Mouse (Mus musculus) embryonic facial prominence, embryonic 12.5 days (tissue): Measurements from ENCODE around the gene Slc22a3. TPM values are rescaled to one million over a fixed set of nuclear protein-coding genes. Genes with fewer than 3 reads are reported as not detected.

Experiments used
- ATAC-seq: fragments of 200-750 bp; cut with Nextera tagmentation; 2 replicates; pipeline ENCODE4 v1.8.0; 2017; ENCODE audit not compliant: insufficient number of reproducible peaks, insufficient read depth, low FRiP score, low TSS enrichment
- H3K27ac ChIP-seq: fragments of 300-500 bp; sonication (generic); 2 replicates; pipeline ENCODE4 v1.5.1; 2016; ENCODE audit warnings: mild to moderate bottlenecking
- H3K27me3 ChIP-seq: fragments of 300-500 bp; sonication (generic); 2 replicates; pipeline ENCODE4 v1.6.1; 2016; ENCODE audit warnings: mild to moderate bottlenecking, moderate library complexity
- H3K36me3 ChIP-seq: fragments of 300-500 bp; sonication (generic); 2 replicates; pipeline ENCODE4 v1.6.1; 2016; ENCODE audit warnings: mild to moderate bottlenecking
- H3K4me1 ChIP-seq: fragments of 300-500 bp; sonication (generic); 2 replicates; pipeline ENCODE4 v1.6.1; 2016
- H3K4me2 ChIP-seq: fragments of 300-500 bp; sonication (generic); replicated peaks from 2 replicates; pipeline ENCODE4 v1.6.1; 2016; ENCODE audit warnings: mild to moderate bottlenecking, moderate library complexity
- H3K4me3 ChIP-seq: fragments of 300-500 bp; sonication (generic); 2 replicates; pipeline ENCODE4 v1.5.1; 2016; ENCODE audit warnings: mild to moderate bottlenecking
- H3K9ac ChIP-seq: fragments of 300-500 bp; sonication (generic); 2 replicates; pipeline ENCODE4 v1.6.1; 2016; ENCODE audit warnings: mild to moderate bottlenecking, moderate library complexity
- H3K9me3 ChIP-seq: fragments of 300-500 bp; sonication (generic); 2 replicates; pipeline ENCODE4 v1.6.1; 2016; ENCODE audit warnings: mild to moderate bottlenecking, moderate library complexity
- WGBS: fragments of 180-500 bp; shearing (Covaris S2); methylation state at CpG from one replicate; pipeline ENCODE4 v1.1.7; 2016; 5-methylcytosine and 5-hydroxymethylcytosine counted together
- polyA plus RNA-seq: library from polyadenylated mRNA; unstranded; fragments of >200 nt; fragmentation: Nextera tagmentation; extraction: Ambion mirVana; gene quantifications from 2 replicates; pipeline ENCODE4 v1.2.1, GENCODE M21; 2016

Slc22a3 gene
- polyA plus RNA-seq, 1 experiment from 2014 or later, result 0.26 TPM

- H3K4me3 ChIP-seq, result no peak overlapping the region
- 66% methylated on average over 16 of the region's 16 CpGs for WGBS
- H3K9ac ChIP-seq, result no peak overlapping the region
- no peaks in the 10 kb centered on the region; the same call in 1 of the 2 replicates for H3K27me3 ChIP-seq
- no peaks in the 10 kb centered on the region for H3K36me3 ChIP-seq
- ATAC-seq, result no peak
- no peaks in the 10 kb centered on the region for H3K9me3 ChIP-seq
- no peak overlapping the region for H3K27ac ChIP-seq
- H3K4me1 ChIP-seq, result peaks cover 7% of the 10 kb centered on the region
- no peak overlapping the region for H3K4me2 ChIP-seq
Measured at GRCm38 (mm10) chr17:12420886-12421574, 86.5 kb downstream of the Slc22a3 start.

GRCm38 (mm10) chr17:12419491-12420079 lies 87.9 kb downstream of the Slc22a3 start:
- H3K9ac ChIP-seq, result no peak overlapping the region
- no peak overlapping the region for H3K27ac ChIP-seq
- no peak overlapping the region for H3K4me2 ChIP-seq
- no peak for ATAC-seq
- 70% methylated on average over 19 of the region's 19 CpGs for WGBS
- no peaks in the 10 kb centered on the region for H3K9me3 ChIP-seq
- no peak overlapping the region for H3K4me3 ChIP-seq
- H3K36me3 ChIP-seq, result no peaks in the 10 kb centered on the region
- no peaks in the 10 kb centered on the region for H3K27me3 ChIP-seq
- H3K4me1 ChIP-seq, result peaks cover 20% of the 10 kb centered on the region

GRCm38 (mm10) chr17:12416250-12416895 lies 91.1 kb downstream of the Slc22a3 start:
- no peak overlapping the region for H3K9ac ChIP-seq
- no peak overlapping the region for H3K4me3 ChIP-seq
- no peak overlapping the region for H3K27ac ChIP-seq
- H3K9me3 ChIP-seq, result no peaks in the 10 kb centered on the region
- 40% methylated on average over 6 of the region's 6 CpGs for WGBS
- H3K27me3 ChIP-seq, result no peaks in the 10 kb centered on the region
- 0 out of 2 replicates have a peak, but pooled peaks have one; percentile 17 for ATAC-seq
- peaks cover 35% of the 10 kb centered on the region for H3K4me1 ChIP-seq
- H3K4me2 ChIP-seq, result no peak overlapping the region
- no peaks in the 10 kb centered on the region for H3K36me3 ChIP-seq

GRCm38 (mm10) chr17:12415741-12416140 lies 91.8 kb downstream of the Slc22a3 start:
- Histone ChIP-seq H3K36me3 (no peaks in the 10 kb centered on the region), H3K9me3 (no peaks in the 10 kb centered on the region), H3K4me1 (peaks cover 35% of the 10 kb centered on the region), H3K9ac (no peak overlapping the region), H3K27ac (peak overlapping the region; percentile 64; the same call in 1 of the 2 replicates), H3K4me3 (no peak overlapping the region), H3K27me3 (no peaks in the 10 kb centered on the region), H3K4me2 (no peak overlapping the region)
- 59% methylated on average over 5 of the region's 5 CpGs for WGBS
- no peak for ATAC-seq

GRCm38 (mm10) chr17:12415031-12415735 lies 92.3 kb downstream of the Slc22a3 start:
- Histone ChIP-seq H3K4me3 (no peak overlapping the region), H3K36me3 (no peaks in the 10 kb centered on the region), H3K9ac (no peak overlapping the region), H3K4me2 (no peak overlapping the region), H3K27me3 (no peaks in the 10 kb centered on the region), H3K27ac (peak overlapping the region; percentile 64; the same call in 1 of the 2 replicates), H3K4me1 (peaks cover 35% of the 10 kb centered on the region), H3K9me3 (no peaks in the 10 kb centered on the region)
- peak; percentile 55; the same call in 1 of the 2 replicates for ATAC-seq
- 30% methylated on average over 15 of the region's 15 CpGs for WGBS

GRCm38 (mm10) chr17:12412891-12413237 lies 94.6 kb downstream of the Slc22a3 start:
- Histone ChIP-seq H3K9me3 (no peaks in the 10 kb centered on the region), H3K4me3 (no peak overlapping the region), H3K36me3 (no peaks in the 10 kb centered on the region), H3K4me1 (peaks cover 30% of the 10 kb centered on the region), H3K4me2 (no peak overlapping the region), H3K9ac (no peak overlapping the region), H3K27me3 (no peaks in the 10 kb centered on the region), H3K27ac (no peak overlapping the region)
- 53% methylated on average over 3 of the region's 3 CpGs for WGBS
- ATAC-seq, result no peak

GRCm38 (mm10) chr17:12412181-12412890 lies 95.2 kb downstream of the Slc22a3 start:
- ATAC-seq, result no peak
- Histone ChIP-seq H3K4me3 (no peak overlapping the region), H3K27ac (no peak overlapping the region), H3K4me2 (no peak overlapping the region), H3K9me3 (no peaks in the 10 kb centered on the region), H3K4me1 (peaks cover 30% of the 10 kb centered on the region), H3K9ac (no peak overlapping the region), H3K36me3 (no peaks in the 10 kb centered on the region), H3K27me3 (no peaks in the 10 kb centered on the region)
- WGBS, result 38% methylated on average over 10 of the region's 10 CpGs

- no peaks in the 10 kb centered on the region for H3K9me3 ChIP-seq
- ATAC-seq, result no peak
- peaks cover 14% of the 10 kb centered on the region; the same call in 1 of the 2 replicates for H3K4me1 ChIP-seq
- no peak overlapping the region for H3K9ac ChIP-seq
- H3K36me3 ChIP-seq, result no peaks in the 10 kb centered on the region
- 65% methylated on average over 11 of the region's 11 CpGs for WGBS
- H3K27me3 ChIP-seq, result no peaks in the 10 kb centered on the region
- no peak overlapping the region for H3K27ac ChIP-seq
- no peak overlapping the region for H3K4me2 ChIP-seq
- H3K4me3 ChIP-seq, result no peak overlapping the region
Measured at GRCm38 (mm10) chr17:12409346-12409944, 98.1 kb downstream of the Slc22a3 start.

GRCm38 (mm10) chr17:12403420-12403819 lies 104.1 kb downstream of the Slc22a3 start:
- Histone ChIP-seq H3K9ac (no peak overlapping the region), H3K27me3 (no peaks in the 10 kb centered on the region)

GRCm38 (mm10) chr17:12396163-12396677 lies 111.3 kb downstream of the Slc22a3 start:
- Histone ChIP-seq H3K36me3 (no peaks in the 10 kb centered on the region), H3K27me3 (no peaks in the 10 kb centered on the region), H3K27ac (no peak overlapping the region), H3K9ac (no peak overlapping the region), H3K4me1 (peaks cover 11% of the 10 kb centered on the region; the same call in 1 of the 2 replicates), H3K4me3 (no peak overlapping the region), H3K4me2 (no peak overlapping the region), H3K9me3 (no peaks in the 10 kb centered on the region)
- ATAC-seq, result no peak
- 83% methylated on average over 9 of the region's 9 CpGs for WGBS

More at GRCm38 (mm10) chr17:12403420-12403819, 104.1 kb downstream of the Slc22a3 start:
- H3K4me2 ChIP-seq, result no peak overlapping the region
- no peaks in the 10 kb centered on the region for H3K4me1 ChIP-seq
- no peak overlapping the region for H3K27ac ChIP-seq
- no peaks in the 10 kb centered on the region for H3K36me3 ChIP-seq
- no peak for ATAC-seq
- H3K4me3 ChIP-seq, result no peak overlapping the region
- no peaks in the 10 kb centered on the region for H3K9me3 ChIP-seq
- 72% methylated on average over 7 of the region's 7 CpGs for WGBS
